Mouse (Mus musculus) G1E (cell line): ENCODE measurements around the gene Psmc3ip. TPM values are rescaled to one million over a fixed set of nuclear protein-coding genes. Genes with fewer than 3 reads are reported as not detected.

Experiments
- ATAC-seq: 2 replicates; pipeline ENCODE4 v1.8.0; 2016; ENCODE audit warnings: mild to moderate bottlenecking; ENCODE audit not compliant: insufficient number of reproducible peaks, poor library complexity, low FRiP score, severe bottlenecking; ENCODE audit errors: extremely low read depth
- DNase-seq: peaks from one replicate; pipeline ENCODE4 v3.0.0; 2012; ENCODE audit warnings: low spot score
- H3K27me3 ChIP-seq: 2 replicates; pipeline ENCODE4 v1.6.1; 2012; ENCODE audit warnings: mild to moderate bottlenecking, low read length, inconsistent platforms; ENCODE audit not compliant: insufficient read depth
- H3K36me3 ChIP-seq: replicated peaks from 2 replicates; pipeline ENCODE3; 2012; ENCODE audit warnings: mild to moderate bottlenecking, inconsistent platforms
- H3K4me1 ChIP-seq: 2 replicates; pipeline ENCODE4 v1.6.1; 2012; ENCODE audit warnings: low read depth, low read length, inconsistent platforms, mixed read lengths; ENCODE audit not compliant: insufficient read depth
- H3K4me3 ChIP-seq: 2 replicates; pipeline ENCODE4 v1.5.1; 2012; ENCODE audit warnings: low read depth, mild to moderate bottlenecking, inconsistent platforms, low read length, moderate library complexity, mixed read lengths
- H3K9me3 ChIP-seq: replicated peaks from 2 replicates; pipeline ENCODE4 v1.6.1; 2012; ENCODE audit warnings: inconsistent platforms
- CTCF ChIP-seq: IDR thresholded peaks from 2 replicates; pipeline ENCODE4 v1.5.1; 2012; ENCODE audit warnings: low read depth, low read length, inconsistent platforms, mixed read lengths
- GATA1 ChIP-seq: IDR thresholded peaks from 2 replicates; pipeline ENCODE4 v1.6.1; 2012; ENCODE audit warnings: borderline replicate concordance, low read length, inconsistent platforms, mixed read lengths
- GATA2 ChIP-seq: IDR thresholded peaks from 2 replicates; pipeline ENCODE4 v1.6.1; 2012; ENCODE audit warnings: low read depth, low read length, inconsistent platforms, borderline replicate concordance
- POLR2AphosphoS5 ChIP-seq: IDR thresholded peaks from 2 replicates; pipeline ENCODE4 v1.6.1; 2012; ENCODE audit warnings: low read depth, low read length, inconsistent platforms; ENCODE audit not compliant: insufficient replicate concordance
- TAL1 ChIP-seq: conservative IDR thresholded peaks from 2 replicates; pipeline ENCODE4 v1.6.1; 2012; ENCODE audit warnings: low read depth, low read length, inconsistent platforms, mixed read lengths
- polyA plus RNA-seq: library from polyadenylated mRNA; stranded (reverse); fragments of >175 nt; gene quantifications from 2 replicates; pipeline ENCODE4 v1.2.3, GENCODE M21; 2012
- total RNA-seq, 2 experiments: library from RNA; stranded (forward) in 1 of 2; stranded (reverse) in 1 of 2; fragments of 200-1000 nt in 1 of 2; fragments of >200 nt in 1 of 2; fragmentation: Nextera tagmentation in 1 of 2; gene quantifications; 2 replicates each; pipeline ENCODE4 v1.2.3; 2014 to 2017

The Psmc3ip gene
- total and polyA plus RNA-seq, 3 experiments: 11.1 to 29.8 (median 20.6) TPM

DNA sequence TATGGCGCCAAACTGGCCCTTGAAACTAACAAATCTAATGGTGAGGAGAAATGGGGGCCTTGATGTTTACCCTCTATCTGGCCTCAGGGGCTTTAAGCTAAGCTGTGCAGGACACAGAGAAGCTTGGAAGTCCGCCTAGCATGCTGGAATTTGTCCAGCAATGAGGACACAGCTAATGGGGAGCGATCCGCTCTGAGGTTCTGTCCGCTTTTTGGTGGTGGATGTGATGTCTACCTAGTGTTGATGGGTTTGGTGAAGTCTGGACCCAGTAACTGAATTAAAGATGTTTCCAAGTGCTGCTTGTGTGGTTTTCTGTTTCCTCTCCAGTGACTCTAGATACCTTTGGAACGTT is 8.9 kb downstream of the Psmc3ip start:
- H3K4me3 ChIP-seq: peak overlapping the region; percentile 80
- peaks cover 80% of the 10 kb centered on the region for H3K4me1 ChIP-seq
- H3K9me3 ChIP-seq: no peaks in the 10 kb centered on the region
- ATAC-seq: no peak
- H3K27me3 ChIP-seq: no peaks in the 10 kb centered on the region
- peaks cover 73% of the 10 kb centered on the region for H3K36me3 ChIP-seq
- no peak for TF ChIP-seq TAL1
- no peak for TF ChIP-seq GATA1
- TF ChIP-seq CTCF: no peak
- TF ChIP-seq GATA2: no peak
- no peak for TF ChIP-seq POLR2AphosphoS5
- no peak for DNase-seq

DNA sequence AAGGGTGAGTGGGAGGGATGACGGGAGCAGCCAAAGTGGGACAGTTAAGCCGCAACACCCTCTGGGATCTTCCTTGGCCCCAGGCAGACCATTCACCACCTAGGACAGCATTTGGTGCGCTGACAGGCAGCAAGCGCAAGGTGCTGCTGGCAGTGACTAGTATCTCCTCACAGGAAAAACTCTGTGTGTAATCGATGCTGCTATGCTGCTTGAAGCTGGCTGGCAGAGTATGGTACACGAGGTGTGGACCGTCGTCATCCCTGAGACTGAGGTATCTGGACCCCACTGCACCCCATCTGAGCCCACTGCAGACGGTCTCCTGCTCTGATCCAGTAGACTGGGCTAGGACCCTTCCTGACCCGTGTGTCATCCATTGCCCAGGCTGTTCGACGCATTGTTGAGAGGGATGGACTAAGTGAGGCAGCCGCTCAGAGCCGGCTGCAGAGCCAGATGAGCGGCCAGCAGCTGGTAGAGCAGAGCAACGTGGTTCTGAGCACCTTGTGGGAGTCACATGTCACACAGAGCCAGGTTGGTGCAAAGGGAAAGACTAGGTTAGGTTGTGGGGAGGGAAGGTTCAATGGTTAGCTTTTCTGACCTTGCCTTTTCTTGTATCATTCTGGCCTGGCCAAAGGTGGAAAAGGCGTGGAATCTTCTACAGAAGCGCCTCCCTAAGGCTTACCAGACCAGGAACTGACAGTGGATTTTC is 9.5 kb downstream of the Psmc3ip start:
- Histone ChIP-seq H3K4me1 (peaks cover 81% of the 10 kb centered on the region), H3K36me3 (peaks cover 68% of the 10 kb centered on the region), H3K4me3 (peak overlapping the region; percentile 2; the same call in 1 of the 2 replicates), H3K27me3 (no peaks in the 10 kb centered on the region), H3K9me3 (no peaks in the 10 kb centered on the region)
- TF ChIP-seq GATA1: no peak
- TF ChIP-seq TAL1: no peak
- no peak for TF ChIP-seq POLR2AphosphoS5
- TF ChIP-seq GATA2: no peak
- TF ChIP-seq CTCF: no peak
- no peak for ATAC-seq
- DNase-seq: no peak

GRCm38 (mm10) chr11:101084811-101085210 is 10.4 kb downstream of the Psmc3ip start:
- no peak for ATAC-seq
- H3K27me3 ChIP-seq: peaks cover 2% of the 10 kb centered on the region
- H3K4me3 ChIP-seq: no peak overlapping the region
- no peak for DNase-seq
- peaks cover 83% of the 10 kb centered on the region for H3K4me1 ChIP-seq
- no peaks in the 10 kb centered on the region for H3K9me3 ChIP-seq
- peaks cover 58% of the 10 kb centered on the region for H3K36me3 ChIP-seq
- TF ChIP-seq GATA1 (no peak), TAL1 (no peak), POLR2AphosphoS5 (no peak)

- Histone ChIP-seq H3K9me3 (no peaks in the 10 kb centered on the region), H3K36me3 (peaks cover 53% of the 10 kb centered on the region), H3K27me3 (peaks cover 8% of the 10 kb centered on the region), H3K4me3 (no peak overlapping the region; the same call in 1 of the 2 replicates), H3K4me1 (peaks cover 83% of the 10 kb centered on the region)
- TF ChIP-seq POLR2AphosphoS5: no peak
- no peak for TF ChIP-seq GATA2
- DNase-seq (no peak), ATAC-seq (no peak)
Observed at GRCm38 (mm10) chr11:101084246-101084645, 11.0 kb downstream of the Psmc3ip start.

- H3K36me3 ChIP-seq: peaks cover 42% of the 10 kb centered on the region
- TF ChIP-seq POLR2AphosphoS5 (no peak), TAL1 (no peak), CTCF (no peak), GATA2 (no peak), GATA1 (no peak)
- H3K9me3 ChIP-seq: no peaks in the 10 kb centered on the region
- H3K27me3 ChIP-seq: peaks cover 18% of the 10 kb centered on the region
- DNase-seq: no peak
- ATAC-seq: no peak
- peaks cover 77% of the 10 kb centered on the region for H3K4me1 ChIP-seq
- peak overlapping the region; percentile 93 for H3K4me3 ChIP-seq
Observed at GRCm38 (mm10) chr11:101083083-101083697, 12.0 kb downstream of the Psmc3ip start.

- H3K4me1 ChIP-seq: peaks cover 70% of the 10 kb centered on the region
- ATAC-seq (peak; percentile 56), DNase-seq (peak; percentile 86)
- TF ChIP-seq CTCF: peak; percentile 25; the same call in 1 of the 2 replicates
- no peak for TF ChIP-seq TAL1
- no peaks in the 10 kb centered on the region for H3K9me3 ChIP-seq
- peaks cover 35% of the 10 kb centered on the region for H3K36me3 ChIP-seq
- peaks cover 18% of the 10 kb centered on the region for H3K27me3 ChIP-seq
- peak within 1 kb of the TSS; percentile 93 for H3K4me3 ChIP-seq
Observed at GRCm38 (mm10) chr11:101082208-101083082, 12.8 kb downstream of the Psmc3ip start, which contains the start of gene Coasy. Coasy (plus strand) TSS chr11:101082565.
